Mouse (Mus musculus): Measurements from ENCODE around the gene Tnfsf13.

GRCm38 (mm10) chr11:69682209-69682839 is 3.3 kb downstream of the Tnfsf13 start:
- TF ChIP-seq CTCF (IDR thresholded peaks at IDR 0.05; ENCODE audit: low read depth, low read length): no peak
- TF ChIP-seq POLR2A (IDR thresholded peaks at IDR 0.05; ENCODE audit: extremely low read depth, insufficient read depth, low read length): no peak

All from liver, adult 2 months (tissue).